In the genomic region with DNA sequence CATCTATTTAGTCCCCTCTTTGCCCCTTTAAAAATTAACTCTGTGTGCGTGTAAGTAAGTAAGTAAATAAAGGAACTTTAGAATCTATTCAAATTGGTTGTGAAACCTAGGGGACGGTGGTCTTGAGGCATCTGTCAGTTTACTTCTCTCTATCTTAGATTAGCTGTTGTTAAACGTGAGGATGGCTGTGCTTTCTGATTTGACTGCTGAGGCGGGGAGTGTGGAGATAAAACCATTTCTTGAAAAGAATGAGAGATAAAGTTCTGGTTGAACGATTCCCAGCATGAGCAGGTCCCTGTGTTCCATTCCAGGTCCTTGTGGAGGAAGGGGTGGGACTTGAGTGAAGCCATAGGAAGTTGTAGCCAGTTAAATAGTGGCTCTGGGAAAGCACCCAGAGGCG, we compare ENCODE assay signal across 23 mouse cellular contexts. TPM values are rescaled to one million over a fixed set of nuclear protein-coding genes. Genes with fewer than 3 reads are reported as not detected.
"Had no signal": no experiment of that assay in that cellular context is flagged by ENCODE, and none has a peak within 500 bp of the region (broad histone marks: within the 10 kb centered on the region; RNA-seq: fewer than 3 reads in every experiment).

No protein-coding gene starts in this region.

- H3K36me3 ChIP-seq: limb, embryonic 12.5 days; limb, embryonic 15.5 days; liver, embryonic 12.5 days; neural tube, embryonic 12.5 days; neural tube, embryonic 15.5 days had no signal

- H3K9me3 ChIP-seq: limb, embryonic 12.5 days; limb, embryonic 15.5 days; liver, embryonic 12.5 days; neural tube, embryonic 12.5 days; neural tube, embryonic 15.5 days had no signal

- DNase-seq: kidney, postnatal 25 days; layer of hippocampus, postnatal 36 days; lung, adult 2 months; lung, postnatal 14 days; lung, postnatal 4 days; midbrain, embryonic 14.5 days; right cerebral cortex, adult 18-20 months; right cerebral cortex, postnatal 14 days; right cerebral cortex, postnatal 4 days; thymus, adult 2 months; thymus, postnatal 4 days had no signal

- H3K4me1 ChIP-seq: neural tube, embryonic 12.5 days had no signal

- H3K4me3 ChIP-seq: left cerebral cortex, adult 2 months; limb, embryonic 12.5 days; limb, embryonic 15.5 days; liver, embryonic 12.5 days; neural tube, embryonic 12.5 days; neural tube, embryonic 15.5 days had no signal

- H3K27ac ChIP-seq: kidney, postnatal 0 days; left cerebral cortex, adult 2 months; limb, embryonic 12.5 days; limb, embryonic 15.5 days; liver, embryonic 12.5 days; neural tube, embryonic 12.5 days; neural tube, embryonic 15.5 days; stomach, postnatal 0 days had no signal

- H3K27me3 ChIP-seq: limb, embryonic 12.5 days; limb, embryonic 15.5 days; liver, embryonic 12.5 days; neural tube, embryonic 12.5 days; neural tube, embryonic 15.5 days had no signal

- H3K9ac ChIP-seq: limb, embryonic 12.5 days; limb, embryonic 15.5 days; liver, embryonic 12.5 days; neural tube, embryonic 12.5 days; neural tube, embryonic 15.5 days had no signal

- H3K4me2 ChIP-seq: limb, embryonic 12.5 days; limb, embryonic 15.5 days; liver, embryonic 12.5 days; midbrain, embryonic 11.5 days; neural tube, embryonic 12.5 days; neural tube, embryonic 15.5 days had no signal

- ATAC-seq: liver, embryonic 12.5 days had no signal

RNA-seq across cellular contexts. Expression of a gene that starts 41.6 kb away (rescaled TPM):
- polyA plus RNA-seq: kidney, embryonic 14.5 days; large intestine, adult 2 months; limb, embryonic 12.5 days; liver, embryonic 12.5 days; liver, embryonic 16.5 days; midbrain, embryonic 14.5 days; neural tube, embryonic 12.5 days had no signal
